Mouse (Mus musculus) midbrain, postnatal 0 days (tissue): ENCODE measurements around the gene Nckap5. TPM values are rescaled to one million over a fixed set of nuclear protein-coding genes. Genes with fewer than 3 reads are reported as not detected.
A peak's percentile ranks its signal among the peaks of the same experiment; 100 is the strongest.

Source experiments
- ATAC-seq: fragments of 200-750 bp; cut with Nextera tagmentation; 2 replicates; pipeline ENCODE4 v1.8.0; 2017; ENCODE audit warnings: moderate number of reproducible peaks, mild to moderate bottlenecking, moderate TSS enrichment, moderate library complexity; ENCODE audit not compliant: low FRiP score
- DNase-seq: peaks from one replicate; pipeline ENCODE4 v3.0.0-alpha.2; 2015; ENCODE audit warnings: low spot score
- H3K27ac ChIP-seq: fragments of 300-500 bp; sonication (generic); 2 replicates; pipeline ENCODE4 v1.5.1; 2014; ENCODE audit warnings: low read depth, mild to moderate bottlenecking, low read length, mixed read lengths
- H3K27me3 ChIP-seq: fragments of 300-500 bp; sonication (generic); 2 replicates; pipeline ENCODE4 v1.6.1; 2014; ENCODE audit warnings: low read length, control low read depth, mixed read lengths; ENCODE audit not compliant: insufficient read depth
- H3K36me3 ChIP-seq: fragments of 300-500 bp; sonication (generic); 2 replicates; pipeline ENCODE4 v1.6.1; 2014; ENCODE audit warnings: low read length, control low read depth, mixed read lengths; ENCODE audit not compliant: insufficient read depth
- H3K4me1 ChIP-seq: fragments of 300-500 bp; sonication (generic); 2 replicates; pipeline ENCODE4 v1.6.1; 2014; ENCODE audit warnings: mild to moderate bottlenecking, control low read depth, antibody characterized with exemption, low read length, mixed read lengths; ENCODE audit not compliant: insufficient read depth
- H3K4me2 ChIP-seq: fragments of 300-500 bp; sonication (generic); 2 replicates; pipeline ENCODE4 v1.6.1; 2014; ENCODE audit warnings: low read depth, mild to moderate bottlenecking, low read length, mixed read lengths; ENCODE audit not compliant: poor library complexity, severe bottlenecking
- H3K4me3 ChIP-seq: fragments of 300-500 bp; sonication (generic); 2 replicates; pipeline ENCODE4 v1.5.1; 2014; ENCODE audit warnings: low read depth, mild to moderate bottlenecking, low read length, moderate library complexity
- H3K9ac ChIP-seq: fragments of 300-500 bp; sonication (generic); replicated peaks from 2 replicates; pipeline ENCODE4 v1.6.1; 2014; ENCODE audit warnings: mild to moderate bottlenecking, low read length, moderate library complexity, mixed read lengths; ENCODE audit not compliant: poor library complexity, severe bottlenecking
- H3K9me3 ChIP-seq: fragments of 300-500 bp; sonication (generic); 2 replicates; pipeline ENCODE4 v1.6.1; 2016; ENCODE audit warnings: low read length, control low read depth
- CTCF ChIP-seq: IDR thresholded peaks from 2 replicates; pipeline ENCODE4 v1.5.1; 2016; ENCODE audit warnings: antibody characterized with exemption, mild to moderate bottlenecking
- WGBS: fragments of 180-500 bp; shearing (Covaris S2); extraction: QIAGEN DNeasy Blood & Tissue Kit; methylation state at CpG from one replicate; pipeline ENCODE4 v1.1.7; 2014; 5-methylcytosine and 5-hydroxymethylcytosine counted together
- polyA plus RNA-seq: library from polyadenylated mRNA; unstranded; fragments of >200 nt; fragmentation: Nextera tagmentation; extraction: Ambion mirVana; gene quantifications from 2 replicates; pipeline ENCODE4 v1.2.1, GENCODE M21; 2015
- total RNA-seq: library from RNA; depleted of rRNA; stranded (reverse); fragments of >200 nt; gene quantifications from 2 replicates; pipeline ENCODE4 v1.2.3, GENCODE M21; 2014

The Nckap5 gene
- total and polyA plus RNA-seq, 2 experiments from 2014 or later: 6.3 to 8.7 TPM

GRCm38 (mm10) chr1:126301129-126301528 lies 529.5 kb downstream of the Nckap5 start:
- Histone ChIP-seq H3K4me3 (no peak overlapping the region), H3K9ac (no peak overlapping the region), H3K27ac (no peak overlapping the region), H3K27me3 (no peaks in the 10 kb centered on the region), H3K36me3 (no peaks in the 10 kb centered on the region), H3K9me3 (no peaks in the 10 kb centered on the region), H3K4me2 (no peak overlapping the region), H3K4me1 (no peaks in the 10 kb centered on the region)
- no peak for TF ChIP-seq CTCF
- no peak for DNase-seq
- ATAC-seq: no peak
- WGBS: 94% methylated on average over 2 of the region's 2 CpGs

DNA sequence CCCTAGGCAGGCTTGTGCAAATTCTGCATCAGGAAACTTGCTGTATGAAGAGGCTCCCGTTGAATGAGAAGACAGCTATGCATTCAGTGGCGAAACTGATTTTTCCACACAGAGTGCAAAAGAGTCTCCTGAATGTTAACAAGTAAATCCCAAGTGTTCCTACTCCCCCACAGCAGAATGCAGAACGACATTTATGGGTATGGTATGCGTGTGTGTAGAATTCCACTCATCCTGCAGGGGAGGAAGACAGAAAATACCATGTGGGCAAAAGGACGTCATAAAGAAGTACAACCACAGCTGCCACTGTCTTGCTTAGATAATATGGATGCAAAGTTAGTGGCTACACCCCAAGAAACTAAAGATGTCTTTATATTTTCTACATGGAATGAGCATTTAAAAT lies 565.7 kb downstream of the Nckap5 start:
- H3K4me1 ChIP-seq: no peaks in the 10 kb centered on the region
- DNase-seq (no peak), ATAC-seq (no peak)
- no peak overlapping the region for H3K4me2 ChIP-seq
- no peaks in the 10 kb centered on the region for H3K9me3 ChIP-seq
- no peaks in the 10 kb centered on the region for H3K36me3 ChIP-seq
- H3K27ac ChIP-seq: no peak overlapping the region
- H3K9ac ChIP-seq: no peak overlapping the region
- no peak overlapping the region for H3K4me3 ChIP-seq
- no peak for TF ChIP-seq CTCF
- 53% methylated on average over 5 of the region's 5 CpGs for WGBS
- no peaks in the 10 kb centered on the region for H3K27me3 ChIP-seq

DNA sequence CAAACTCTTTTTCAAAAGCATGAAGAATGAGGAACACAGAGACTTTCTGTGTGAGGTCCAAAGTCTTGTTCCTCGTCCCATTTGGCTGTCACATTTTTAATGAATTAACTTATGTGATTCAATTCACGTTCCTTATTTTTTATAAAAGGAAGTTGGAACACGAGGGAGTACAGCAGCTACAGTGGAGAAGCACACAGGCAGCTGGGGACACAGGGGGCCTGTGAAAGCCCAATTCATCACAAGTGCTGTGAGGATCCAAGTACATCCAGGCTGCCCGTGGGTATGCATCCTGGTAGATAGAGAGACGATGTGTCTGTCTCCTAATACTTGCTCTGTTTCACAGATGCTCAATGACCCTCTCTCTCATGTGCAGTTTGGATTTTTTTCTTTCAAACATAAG lies 576.2 kb downstream of the Nckap5 start:
- WGBS: 73% methylated on average over 5 of the region's 5 CpGs
- no peak overlapping the region for H3K27ac ChIP-seq
- no peak for ATAC-seq

GRCm38 (mm10) chr1:126253934-126254333 lies 576.7 kb downstream of the Nckap5 start:
- no peaks in the 10 kb centered on the region for H3K27me3 ChIP-seq
- no peak for TF ChIP-seq CTCF
- ATAC-seq: no peak
- 91% methylated on average over 7 of the region's 7 CpGs for WGBS
- H3K9ac ChIP-seq: no peak overlapping the region
- no peaks in the 10 kb centered on the region for H3K36me3 ChIP-seq
- no peak for DNase-seq
- no peak overlapping the region for H3K4me3 ChIP-seq
- no peaks in the 10 kb centered on the region for H3K9me3 ChIP-seq
- H3K27ac ChIP-seq: no peak overlapping the region
- H3K4me2 ChIP-seq: no peak overlapping the region
- no peaks in the 10 kb centered on the region for H3K4me1 ChIP-seq

More for the DNA sequence above, 576.2 kb downstream of the Nckap5 start:
- no peak overlapping the region for H3K4me2 ChIP-seq
- H3K9ac ChIP-seq: no peak overlapping the region
- peak; percentile 56 for DNase-seq
- no peaks in the 10 kb centered on the region for H3K27me3 ChIP-seq
- no peaks in the 10 kb centered on the region for H3K36me3 ChIP-seq
- no peak for TF ChIP-seq CTCF
- no peaks in the 10 kb centered on the region for H3K4me1 ChIP-seq
- no peak overlapping the region for H3K4me3 ChIP-seq
- no peaks in the 10 kb centered on the region for H3K9me3 ChIP-seq

- no peak for ATAC-seq
- peak; percentile 17 for DNase-seq
- no peaks in the 10 kb centered on the region for H3K36me3 ChIP-seq
- H3K9me3 ChIP-seq: no peaks in the 10 kb centered on the region
- 87% methylated on average over 4 of the region's 4 CpGs for WGBS
- TF ChIP-seq CTCF: no peak
- no peak overlapping the region for H3K4me2 ChIP-seq
- no peaks in the 10 kb centered on the region for H3K27me3 ChIP-seq
- no peak overlapping the region for H3K9ac ChIP-seq
- H3K4me1 ChIP-seq: no peaks in the 10 kb centered on the region
- H3K4me3 ChIP-seq: no peak overlapping the region
- H3K27ac ChIP-seq: no peak overlapping the region
Measured at GRCm38 (mm10) chr1:126233196-126233595, 597.4 kb downstream of the Nckap5 start.

DNA sequence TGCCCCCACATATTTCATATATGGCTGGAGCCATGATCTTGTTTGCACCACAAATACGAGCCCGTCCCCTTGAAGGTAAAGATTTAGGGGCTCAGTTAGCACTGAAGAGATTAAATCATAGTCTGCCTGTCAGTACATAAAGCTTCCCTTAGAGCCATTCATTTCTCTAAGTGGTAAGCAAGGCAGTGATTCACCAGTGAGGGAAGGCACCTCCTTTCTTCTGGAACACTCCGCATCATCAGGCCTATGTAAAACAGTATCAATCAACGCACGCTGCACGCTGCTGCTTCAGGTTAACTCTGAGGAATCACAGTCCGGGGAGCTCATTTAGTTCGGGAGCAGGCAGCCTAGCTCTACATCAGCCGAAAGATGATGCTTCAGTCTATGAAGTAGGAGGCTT lies 599.4 kb downstream of the Nckap5 start:
- WGBS: 76% methylated on average over 9 of the region's 9 CpGs
- H3K9ac ChIP-seq: no peak overlapping the region
- no peak for DNase-seq
- no peaks in the 10 kb centered on the region for H3K4me1 ChIP-seq
- no peak overlapping the region for H3K4me2 ChIP-seq
- no peak for TF ChIP-seq CTCF
- H3K27me3 ChIP-seq: no peaks in the 10 kb centered on the region
- no peaks in the 10 kb centered on the region for H3K36me3 ChIP-seq
- H3K9me3 ChIP-seq: no peaks in the 10 kb centered on the region
- no peak for ATAC-seq
- no peak overlapping the region for H3K27ac ChIP-seq
- H3K4me3 ChIP-seq: no peak overlapping the region
